Mouse (Mus musculus): ENCODE results near the gene Cdk18.

Cdk18 gene

GRCm38 (mm10) chr1:132065001-132065400, 74.5 kb downstream of the Cdk18 start:
- DNase-seq (ENCODE audit: low spot score) = no peak

GRCm38 (mm10) chr1:132063096-132063495, 76.4 kb downstream of the Cdk18 start:
- DNase-seq (ENCODE audit: low spot score) = no peak
